Mouse (Mus musculus): ENCODE data around the gene Lgr4. TPM values are rescaled to one million over a fixed set of nuclear protein-coding genes. Genes with fewer than 3 reads are reported as not detected.

Lgr4 gene
- polyA plus RNA-seq, 1 experiment from 2014 or later: 19.7 TPM

- Histone ChIP-seq H3K27me3 (ENCODE audit: control insufficient read depth, insufficient read depth, low read length) (no peaks in the 10 kb centered on the region), H3K4me1 (ENCODE audit: control insufficient read depth, insufficient read depth, low read length) (peaks cover 25% of the 10 kb centered on the region), H3K27ac (ENCODE audit: low read depth, low read length) (no peak overlapping the region), H3K4me3 (ENCODE audit: low read depth, low read length) (no peak overlapping the region), H3K36me3 (ENCODE audit: control insufficient read depth, insufficient read depth, low read length) (no peaks in the 10 kb centered on the region), H3K9ac (ENCODE audit: low read length) (no peak overlapping the region), H3K4me2 (ENCODE audit: low read depth) (no peak overlapping the region), H3K9me3 (ENCODE audit: control insufficient read depth, low read length) (no peaks in the 10 kb centered on the region)
- ATAC-seq (ENCODE audit: insufficient read depth, low FRiP score, low TSS enrichment) (no peak), DNase-seq (ENCODE audit: low spot score) (no peak)
Observed at GRCm38 (mm10) chr2:109949519-109949918, 32.1 kb downstream of the Lgr4 start.

- WGBS: 75% methylated on average over 3 of the region's 3 CpGs
- H3K4me3 ChIP-seq (ENCODE audit: low read depth, low read length): no peak overlapping the region
- H3K4me2 ChIP-seq (ENCODE audit: low read depth): no peak overlapping the region
- ATAC-seq (ENCODE audit: insufficient read depth, low FRiP score, low TSS enrichment) (no peak), DNase-seq (ENCODE audit: low spot score) (no peak)
- no peaks in the 10 kb centered on the region for H3K9me3 ChIP-seq (ENCODE audit: control insufficient read depth, low read length)
- H3K9ac ChIP-seq (ENCODE audit: low read length): no peak overlapping the region
- H3K27ac ChIP-seq (ENCODE audit: low read depth, low read length): no peak overlapping the region
- peaks cover 25% of the 10 kb centered on the region for H3K4me1 ChIP-seq (ENCODE audit: control insufficient read depth, insufficient read depth, low read length)
- no peaks in the 10 kb centered on the region for H3K36me3 ChIP-seq (ENCODE audit: control insufficient read depth, insufficient read depth, low read length)
- H3K27me3 ChIP-seq (ENCODE audit: control insufficient read depth, insufficient read depth, low read length): no peaks in the 10 kb centered on the region
Observed at GRCm38 (mm10) chr2:109950311-109950710, 32.9 kb downstream of the Lgr4 start.

- no peak overlapping the region for H3K9ac ChIP-seq (ENCODE audit: low read length)
- no peak overlapping the region for H3K4me3 ChIP-seq (ENCODE audit: low read depth, low read length)
- ATAC-seq (ENCODE audit: insufficient read depth, low FRiP score, low TSS enrichment) (no peak), DNase-seq (ENCODE audit: low spot score) (no peak)
- 86% methylated on average over 4 of the region's 4 CpGs for WGBS
- H3K27ac ChIP-seq (ENCODE audit: low read depth, low read length): no peak overlapping the region
- peaks cover 23% of the 10 kb centered on the region for H3K4me1 ChIP-seq (ENCODE audit: control insufficient read depth, insufficient read depth, low read length)
- H3K36me3 ChIP-seq (ENCODE audit: control insufficient read depth, insufficient read depth, low read length): no peaks in the 10 kb centered on the region
- H3K4me2 ChIP-seq (ENCODE audit: low read depth): no peak overlapping the region
- no peaks in the 10 kb centered on the region for H3K27me3 ChIP-seq (ENCODE audit: control insufficient read depth, insufficient read depth, low read length)
- H3K9me3 ChIP-seq (ENCODE audit: control insufficient read depth, low read length): no peaks in the 10 kb centered on the region
Observed at GRCm38 (mm10) chr2:109951050-109951449, 33.6 kb downstream of the Lgr4 start.

- DNase-seq (ENCODE audit: low spot score): no peak
- WGBS: 79% methylated on average over 10 of the region's 10 CpGs
- H3K36me3 ChIP-seq (ENCODE audit: control insufficient read depth, insufficient read depth, low read length): no peaks in the 10 kb centered on the region
- H3K27ac ChIP-seq (ENCODE audit: low read depth, low read length): no peak overlapping the region
- H3K9ac ChIP-seq (ENCODE audit: low read length): no peak overlapping the region
- no peaks in the 10 kb centered on the region for H3K27me3 ChIP-seq (ENCODE audit: control insufficient read depth, insufficient read depth, low read length)
- H3K4me3 ChIP-seq (ENCODE audit: low read depth, low read length): no peak overlapping the region
- peak; percentile 62 for ATAC-seq (ENCODE audit: insufficient read depth, low FRiP score, low TSS enrichment)
- H3K4me1 ChIP-seq (ENCODE audit: control insufficient read depth, insufficient read depth, low read length): peaks cover 23% of the 10 kb centered on the region
- no peak overlapping the region for H3K4me2 ChIP-seq (ENCODE audit: low read depth)
- H3K9me3 ChIP-seq (ENCODE audit: control insufficient read depth, low read length): no peaks in the 10 kb centered on the region
Observed at GRCm38 (mm10) chr2:109953048-109953717, 35.7 kb downstream of the Lgr4 start.

DNA sequence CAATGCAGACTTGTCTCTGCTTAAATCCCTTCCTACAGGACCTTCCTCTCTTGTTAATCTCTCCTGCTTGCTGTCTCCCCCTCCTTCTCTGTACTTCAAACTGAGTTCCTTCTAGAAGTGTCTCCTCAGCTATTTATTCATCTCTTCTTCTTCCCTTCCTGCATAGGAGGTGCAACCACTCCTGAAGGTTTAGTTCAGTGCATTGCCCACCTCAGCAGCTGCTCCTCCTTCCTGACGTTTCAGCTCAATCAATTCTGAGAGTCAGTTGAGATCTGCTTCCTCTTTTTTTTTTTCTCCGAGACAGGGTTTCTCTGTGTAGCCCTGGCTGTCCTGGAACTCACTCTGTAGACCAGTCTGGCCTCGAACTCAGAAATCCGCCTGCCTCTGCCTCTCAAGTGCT lies 36.4 kb downstream of the Lgr4 start:
- Histone ChIP-seq H3K9me3 (ENCODE audit: control insufficient read depth, low read length) (no peaks in the 10 kb centered on the region), H3K27ac (ENCODE audit: low read depth, low read length) (no peak overlapping the region), H3K4me3 (ENCODE audit: low read depth, low read length) (no peak overlapping the region), H3K4me1 (ENCODE audit: control insufficient read depth, insufficient read depth, low read length) (peaks cover 24% of the 10 kb centered on the region), H3K36me3 (ENCODE audit: control insufficient read depth, insufficient read depth, low read length) (no peaks in the 10 kb centered on the region), H3K27me3 (ENCODE audit: control insufficient read depth, insufficient read depth, low read length) (no peaks in the 10 kb centered on the region), H3K9ac (ENCODE audit: low read length) (no peak overlapping the region), H3K4me2 (ENCODE audit: low read depth) (no peak overlapping the region)
- DNase-seq (ENCODE audit: low spot score) (no peak), ATAC-seq (ENCODE audit: insufficient read depth, low FRiP score, low TSS enrichment) (no peak)
- 75% methylated on average over 4 of the region's 4 CpGs for WGBS

GRCm38 (mm10) chr2:109955060-109955459 lies 37.6 kb downstream of the Lgr4 start:
- no peaks in the 10 kb centered on the region for H3K9me3 ChIP-seq (ENCODE audit: control insufficient read depth, low read length)
- peaks cover 29% of the 10 kb centered on the region for H3K4me1 ChIP-seq (ENCODE audit: control insufficient read depth, insufficient read depth, low read length)
- H3K27ac ChIP-seq (ENCODE audit: low read depth, low read length): no peak overlapping the region
- no peak overlapping the region for H3K4me2 ChIP-seq (ENCODE audit: low read depth)
- no peak overlapping the region for H3K9ac ChIP-seq (ENCODE audit: low read length)
- H3K27me3 ChIP-seq (ENCODE audit: control insufficient read depth, insufficient read depth, low read length): no peaks in the 10 kb centered on the region
- no peak overlapping the region for H3K4me3 ChIP-seq (ENCODE audit: low read depth, low read length)
- 63% methylated on average over 5 of the region's 5 CpGs for WGBS
- DNase-seq (ENCODE audit: low spot score) (no peak), ATAC-seq (ENCODE audit: insufficient read depth, low FRiP score, low TSS enrichment) (no peak)
- no peaks in the 10 kb centered on the region for H3K36me3 ChIP-seq (ENCODE audit: control insufficient read depth, insufficient read depth, low read length)

- H3K36me3 ChIP-seq (ENCODE audit: control insufficient read depth, insufficient read depth, low read length): no peaks in the 10 kb centered on the region
- ATAC-seq (ENCODE audit: insufficient read depth, low FRiP score, low TSS enrichment): no peak
- 83% methylated on average over 5 of the region's 5 CpGs for WGBS
- no peak overlapping the region for H3K4me3 ChIP-seq (ENCODE audit: low read depth, low read length)
- no peak overlapping the region for H3K9ac ChIP-seq (ENCODE audit: low read length)
- H3K9me3 ChIP-seq (ENCODE audit: control insufficient read depth, low read length): no peaks in the 10 kb centered on the region
- H3K4me1 ChIP-seq (ENCODE audit: control insufficient read depth, insufficient read depth, low read length): peaks cover 30% of the 10 kb centered on the region
- no peak for DNase-seq (ENCODE audit: low spot score)
- H3K4me2 ChIP-seq (ENCODE audit: low read depth): no peak overlapping the region
- H3K27me3 ChIP-seq (ENCODE audit: control insufficient read depth, insufficient read depth, low read length): no peaks in the 10 kb centered on the region
- no peak overlapping the region for H3K27ac ChIP-seq (ENCODE audit: low read depth, low read length)
Observed at GRCm38 (mm10) chr2:109955910-109956309, 38.5 kb downstream of the Lgr4 start.

DNA sequence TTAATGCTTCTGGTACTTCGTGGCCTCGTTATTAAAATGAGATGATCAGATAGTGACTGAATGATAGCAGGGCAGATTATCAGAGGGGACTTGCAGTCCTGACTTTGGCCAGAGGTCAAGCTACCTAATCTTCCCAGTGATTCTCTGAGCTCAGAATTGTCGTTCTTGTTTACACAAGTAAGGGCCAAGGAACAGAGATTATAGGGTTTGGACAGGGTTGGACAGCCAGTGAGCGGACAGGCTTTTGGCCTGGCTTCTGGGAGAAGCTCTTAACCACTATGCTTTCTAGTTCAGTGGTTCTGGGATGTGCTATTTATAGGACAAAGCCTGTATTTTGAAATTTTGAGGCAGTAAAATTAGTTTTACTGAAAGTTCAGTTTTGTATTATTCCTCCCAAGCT lies 39.3 kb downstream of the Lgr4 start:
- Histone ChIP-seq H3K4me3 (ENCODE audit: low read depth, low read length) (no peak overlapping the region), H3K27me3 (ENCODE audit: control insufficient read depth, insufficient read depth, low read length) (no peaks in the 10 kb centered on the region), H3K9ac (ENCODE audit: low read length) (no peak overlapping the region), H3K36me3 (ENCODE audit: control insufficient read depth, insufficient read depth, low read length) (no peaks in the 10 kb centered on the region), H3K27ac (ENCODE audit: low read depth, low read length) (no peak overlapping the region), H3K4me1 (ENCODE audit: control insufficient read depth, insufficient read depth, low read length) (peaks cover 34% of the 10 kb centered on the region), H3K4me2 (ENCODE audit: low read depth) (no peak overlapping the region), H3K9me3 (ENCODE audit: control insufficient read depth, low read length) (no peaks in the 10 kb centered on the region)
- DNase-seq (ENCODE audit: low spot score) (no peak), ATAC-seq (ENCODE audit: insufficient read depth, low FRiP score, low TSS enrichment) (no peak)
- WGBS: 92% methylated on average over 4 of the region's 4 CpGs

DNA sequence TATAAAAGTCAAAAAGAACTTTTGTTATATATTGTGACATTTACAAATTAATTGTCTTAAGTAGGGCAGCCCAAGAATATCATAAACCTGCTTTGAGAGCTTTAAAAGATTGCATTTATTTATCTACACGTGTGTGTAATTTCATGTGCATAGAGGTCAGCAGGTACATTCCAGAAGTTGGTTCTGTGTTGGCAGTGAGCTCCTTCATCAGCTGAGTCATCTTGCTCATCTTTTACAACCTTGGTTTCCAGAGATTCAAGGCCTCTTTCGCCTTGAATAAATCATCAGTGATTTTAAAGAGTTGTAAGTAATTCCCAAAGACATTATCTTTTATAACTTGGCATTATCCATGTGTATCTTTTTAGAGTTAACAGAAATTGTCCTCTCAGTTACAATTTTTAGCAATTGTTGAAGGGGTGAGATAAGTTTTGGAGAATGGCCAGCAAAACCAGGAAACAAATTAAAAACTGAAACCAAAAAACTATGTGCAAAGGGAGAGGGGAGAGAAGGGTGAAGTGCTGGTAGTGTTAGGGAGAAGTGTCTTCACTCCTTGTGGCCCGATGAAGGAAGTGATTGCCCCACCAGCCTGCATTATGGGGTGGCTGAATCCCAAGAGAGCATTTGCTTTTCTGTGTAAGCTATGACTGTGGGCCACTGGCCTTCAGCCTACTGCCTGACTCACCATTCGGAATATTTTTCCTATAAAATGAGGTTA lies 41.4 kb downstream of the Lgr4 start:
- Histone ChIP-seq H3K27me3 (ENCODE audit: control insufficient read depth, insufficient read depth, low read length) (no peaks in the 10 kb centered on the region), H3K4me1 (ENCODE audit: control insufficient read depth, insufficient read depth, low read length) (peaks cover 21% of the 10 kb centered on the region), H3K36me3 (ENCODE audit: control insufficient read depth, insufficient read depth, low read length) (no peaks in the 10 kb centered on the region), H3K9ac (ENCODE audit: low read length) (no peak overlapping the region), H3K4me2 (ENCODE audit: low read depth) (no peak overlapping the region), H3K9me3 (ENCODE audit: control insufficient read depth, low read length) (no peaks in the 10 kb centered on the region), H3K4me3 (ENCODE audit: low read depth, low read length) (no peak overlapping the region), H3K27ac (ENCODE audit: low read depth, low read length) (peak overlapping the region; percentile 54)
- ATAC-seq (ENCODE audit: insufficient read depth, low FRiP score, low TSS enrichment) (peak; percentile 32), DNase-seq (ENCODE audit: low spot score) (no peak)
- WGBS: 74% methylated on average over 4 of the region's 4 CpGs

Measured in neural tube, embryonic 11.5 days (tissue).